Mouse (Mus musculus) liver, embryonic 14.5 days (tissue): ENCODE data around the gene Fgfr2.

ENCODE experiments used
- CTCF ChIP-seq: IDR thresholded peaks from 2 replicates; pipeline ENCODE4 v1.5.1; 2016; ENCODE audit warnings: antibody characterized with exemption, low read depth, control low read depth
- EP300 ChIP-seq: IDR thresholded peaks from 2 replicates; pipeline ENCODE4 v1.6.1; 2016; ENCODE audit warnings: antibody characterized with exemption, low read depth

GRCm38 (mm10) chr7:132119817-132120216, 1003.3 kb downstream of the Fgfr2 start:
- TF ChIP-seq CTCF (no peak), EP300 (no peak)
